Mouse (Mus musculus): Measurements from ENCODE around the gene Irf5. TPM values are rescaled to one million over a fixed set of nuclear protein-coding genes. Genes with fewer than 3 reads are reported as not detected.
A peak's percentile ranks its signal among the peaks of the same experiment; 100 is the strongest.
"Not testable (repeated sequence)": the region's sequence is repeated elsewhere in the genome, so short reads cannot be mapped to it uniquely, and the experiment has no call there.

Gene Irf5
- total RNA-seq, 2 experiments from 2014 or later, result 3.4 to 4.7 TPM

DNA sequence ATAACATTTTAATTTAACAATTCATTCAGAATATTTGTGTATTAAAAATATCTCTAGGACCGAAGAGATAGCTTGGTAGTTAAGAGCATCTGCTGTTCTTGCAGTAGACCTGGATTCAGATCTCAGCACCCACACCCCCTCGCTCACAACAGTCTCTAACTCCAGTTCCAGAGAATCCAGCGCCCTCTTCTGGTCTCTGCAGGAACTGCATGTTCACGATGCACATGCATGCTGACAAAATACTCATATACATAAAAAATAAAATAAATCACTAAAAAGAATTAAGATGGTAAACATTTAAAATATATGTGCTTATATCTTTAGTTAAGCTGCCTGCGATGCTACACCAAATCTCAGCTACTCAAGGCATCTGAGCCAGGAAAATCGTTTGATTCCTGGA is 1.2 kb upstream of the Irf5 start:
- intact Hi-C loops (cut with DNase I), result no loop called here
- DNase-seq, result no peak

DNA sequence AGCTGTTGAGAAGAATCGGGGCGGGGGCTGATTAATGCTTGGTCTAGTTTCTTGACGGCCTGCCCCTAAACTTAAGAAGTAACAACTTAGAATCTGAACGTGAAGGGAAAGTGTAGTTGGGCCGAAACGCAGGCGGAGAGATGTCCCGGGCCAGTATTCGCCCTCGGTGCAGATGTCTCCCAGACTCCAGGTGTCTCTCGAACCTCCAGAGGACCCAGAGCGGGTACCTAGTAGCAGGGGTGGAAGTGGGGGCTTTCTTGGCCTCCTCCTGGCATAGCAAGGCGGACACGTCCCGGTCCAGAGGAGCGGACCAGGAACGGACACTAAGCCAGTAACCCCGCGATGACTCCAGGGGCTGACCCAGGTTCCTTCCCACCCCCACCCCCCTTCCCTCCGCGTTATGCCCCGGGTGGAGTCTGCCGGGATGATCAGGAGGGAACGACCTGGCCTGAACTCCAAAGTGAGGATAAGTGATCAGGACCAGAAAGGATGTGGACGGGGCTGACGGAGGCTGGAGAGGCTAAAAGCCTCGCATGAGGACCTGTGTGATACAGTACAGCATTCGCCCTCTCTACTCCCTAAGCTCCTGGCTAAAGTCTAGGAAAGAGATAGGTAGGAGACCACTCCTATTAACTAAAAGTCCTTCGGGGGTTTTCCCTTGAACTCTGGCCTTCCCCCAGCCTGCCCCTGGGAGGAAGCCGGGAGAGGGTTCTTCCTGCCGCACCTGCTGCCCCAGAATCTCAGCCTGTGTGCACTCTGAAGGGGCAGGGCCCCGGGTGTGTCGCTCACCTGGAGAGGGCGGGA is 1.1 kb downstream of the Irf5 start:
- intact Hi-C loops (cut with DNase I), result no loop called here
- no peak for DNase-seq

DNA sequence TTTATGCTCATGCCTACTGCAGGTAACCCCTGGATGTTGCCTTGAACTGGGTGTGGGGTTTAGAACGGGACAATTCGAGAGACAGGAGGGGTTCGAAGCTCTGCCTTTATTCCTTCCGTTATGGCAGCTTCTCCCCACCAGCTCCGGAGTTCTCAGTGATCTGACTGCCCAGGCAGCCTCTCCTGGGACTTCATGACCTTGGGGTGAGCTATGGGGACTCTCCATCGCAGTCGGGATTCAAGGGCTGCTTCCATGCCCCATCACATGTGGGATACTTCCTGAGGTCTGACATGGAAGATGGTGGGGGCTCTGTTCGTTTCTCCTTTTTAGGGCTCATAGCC is 1.7 kb downstream of the Irf5 start:
- no peak for DNase-seq
- intact Hi-C loops (cut with DNase I), result no loop called here

DNA sequence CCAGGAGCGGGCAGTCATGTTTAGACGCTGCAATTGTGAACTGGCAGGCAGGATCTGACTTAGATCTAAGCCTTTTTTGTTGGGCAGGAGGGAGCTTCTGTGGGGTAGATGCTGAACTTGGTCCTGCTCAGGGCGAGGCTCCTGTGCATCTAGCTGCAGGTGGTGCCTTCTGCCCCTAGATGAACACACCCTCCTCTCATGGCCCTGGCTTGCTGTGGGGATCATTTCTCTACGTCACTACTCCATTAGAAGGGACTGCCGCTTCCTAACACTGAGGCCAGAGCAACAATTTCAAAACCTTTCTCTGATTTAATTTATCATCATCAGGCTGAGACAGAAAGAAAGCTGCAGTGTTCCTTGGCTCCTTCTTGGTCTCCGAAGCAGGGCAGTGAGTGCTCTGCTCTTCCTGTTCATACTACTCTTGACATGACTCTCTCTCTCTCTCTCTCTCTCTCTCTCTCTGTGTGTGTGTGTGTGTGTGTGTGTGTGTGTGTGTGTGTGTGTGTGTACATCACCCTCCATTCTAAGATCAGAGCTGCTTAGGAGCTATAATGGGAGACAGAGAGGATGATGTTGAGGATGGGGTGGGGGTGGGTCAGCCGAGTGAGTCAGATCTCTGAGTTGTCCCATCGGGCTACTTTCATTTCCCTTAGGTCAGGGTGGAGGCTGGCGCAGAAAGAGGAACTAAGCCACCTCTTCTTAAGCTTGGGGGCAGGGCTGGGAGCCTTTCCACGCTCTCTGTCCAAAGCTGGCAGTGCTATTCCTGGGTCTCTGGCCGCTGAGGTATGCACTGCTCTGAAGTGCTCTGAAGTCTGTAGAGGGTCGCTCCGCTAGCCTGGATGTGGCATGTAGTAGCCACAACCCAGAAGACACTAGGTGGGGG is 2.4 kb downstream of the Irf5 start:
- intact Hi-C loops (cut with DNase I), result no loop called here
- DNase-seq, result peak in 1 of 2 experiments; percentile 33

DNA sequence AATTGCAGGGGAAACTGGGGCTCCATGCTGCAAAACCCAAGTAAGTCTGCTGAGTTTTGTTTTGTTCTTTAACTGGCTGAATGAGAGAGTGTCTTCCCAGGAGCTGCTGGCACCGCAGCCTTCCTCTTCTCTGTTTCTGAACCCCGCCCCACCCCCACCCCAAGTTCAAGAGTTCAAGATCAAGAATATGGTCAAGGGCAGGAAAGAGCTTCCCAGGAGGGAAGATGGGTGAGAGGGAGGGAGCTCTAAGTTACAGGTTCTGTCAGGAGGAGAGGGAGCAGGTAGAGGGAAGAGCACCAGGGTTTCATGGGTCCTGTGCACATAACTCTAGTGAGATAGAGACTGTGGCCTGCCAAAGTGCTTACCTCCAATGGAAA is 3.0 kb downstream of the Irf5 start:
- no peak for DNase-seq
- intact Hi-C loops (cut with DNase I), result no loop called here

DNA sequence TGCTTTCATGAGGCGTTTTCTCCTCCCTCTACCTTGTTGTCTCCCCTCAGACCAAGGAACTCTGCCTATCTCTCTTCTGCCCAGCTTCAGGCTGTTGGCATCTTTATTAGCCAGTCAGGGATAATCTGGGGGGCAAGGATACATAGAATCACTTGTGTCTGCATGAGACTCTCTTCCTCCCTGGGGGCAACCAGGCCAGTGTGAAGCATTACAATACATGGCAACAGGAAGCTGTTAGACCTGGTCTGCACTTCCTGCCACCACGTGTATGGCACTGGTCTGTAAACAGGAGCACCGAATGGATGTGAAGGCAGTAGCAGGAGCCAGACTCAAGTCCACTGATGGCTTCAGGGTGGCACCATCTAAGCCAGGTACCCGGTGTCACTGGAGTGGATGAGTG is 3.6 kb downstream of the Irf5 start:
- no peak for DNase-seq
- intact Hi-C loops (cut with DNase I), result no loop called here

DNA sequence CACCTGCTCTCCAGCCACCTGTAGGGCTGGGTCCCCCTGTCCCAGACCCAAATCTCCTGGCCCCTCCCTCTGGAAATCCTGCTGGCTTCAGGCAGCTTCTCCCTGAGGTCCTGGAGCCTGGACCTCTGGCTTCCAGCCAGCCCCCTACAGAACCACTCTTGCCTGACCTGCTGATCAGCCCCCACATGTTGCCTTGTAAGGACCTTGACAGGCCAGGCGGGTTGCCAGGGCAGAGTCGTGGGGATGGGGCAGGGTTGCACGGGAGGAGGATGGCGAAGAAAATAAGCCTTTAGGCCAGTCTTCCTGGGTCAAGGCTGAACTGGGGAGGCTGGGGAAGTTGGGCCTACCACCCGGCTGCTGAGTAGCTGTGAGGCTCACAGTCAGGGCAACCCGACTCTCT is 8.9 kb downstream of the Irf5 start:
- DNase-seq, result peak; percentile 23 to 33
- intact Hi-C loops (cut with DNase I), result no loop called here

DNA sequence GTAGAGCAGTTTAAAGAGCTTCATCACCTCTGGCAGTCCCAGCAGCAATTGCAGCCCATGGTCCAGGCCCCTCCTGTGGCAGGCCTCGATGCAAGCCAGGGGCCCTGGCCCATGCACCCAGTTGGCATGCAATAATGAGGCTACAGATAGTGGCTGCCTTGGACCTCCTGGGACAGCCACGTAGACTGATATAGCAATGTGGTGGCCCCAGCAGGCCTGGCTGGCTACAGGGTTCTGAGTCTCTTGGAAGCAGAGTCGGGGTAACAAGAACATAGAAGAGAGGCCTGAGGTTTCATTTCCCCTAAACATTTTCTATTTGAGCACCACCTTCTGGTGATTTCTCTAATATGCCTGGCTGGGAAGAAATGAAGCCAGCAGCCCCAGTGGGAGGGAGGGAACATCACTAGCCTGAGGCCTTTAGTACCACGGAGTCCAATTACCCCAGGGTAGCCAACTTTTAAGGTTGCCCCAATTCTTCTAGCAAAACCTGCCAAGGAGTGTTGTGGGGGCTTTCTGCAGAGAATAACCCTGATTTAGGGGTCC is 10.3 kb downstream of the Irf5 start:
- intact Hi-C loops (cut with DNase I), result no loop called here
- DNase-seq, result peak; percentile 48 to 51

DNA sequence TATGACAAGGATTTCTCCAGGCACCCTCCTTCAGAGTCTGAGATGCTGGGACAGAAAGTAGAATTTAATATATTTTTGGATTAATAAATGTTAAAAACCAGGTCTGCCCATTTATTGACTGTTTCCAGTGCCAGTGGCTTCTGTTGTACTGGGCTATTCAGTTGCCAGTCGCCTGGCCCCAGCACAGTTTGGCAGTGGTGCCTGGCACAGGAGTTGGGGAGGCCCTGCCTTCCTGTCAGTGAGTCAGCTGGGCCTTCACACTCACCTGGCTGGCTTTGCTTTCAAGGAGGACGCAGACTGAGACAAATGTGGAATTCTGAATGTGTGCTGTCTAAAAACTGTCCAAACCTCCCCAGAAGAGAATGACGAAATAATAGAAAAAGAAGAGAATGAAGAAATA is 10.8 kb downstream of the Irf5 start:
- intact Hi-C loops (cut with DNase I), result no loop called here
- DNase-seq, result no peak

DNA sequence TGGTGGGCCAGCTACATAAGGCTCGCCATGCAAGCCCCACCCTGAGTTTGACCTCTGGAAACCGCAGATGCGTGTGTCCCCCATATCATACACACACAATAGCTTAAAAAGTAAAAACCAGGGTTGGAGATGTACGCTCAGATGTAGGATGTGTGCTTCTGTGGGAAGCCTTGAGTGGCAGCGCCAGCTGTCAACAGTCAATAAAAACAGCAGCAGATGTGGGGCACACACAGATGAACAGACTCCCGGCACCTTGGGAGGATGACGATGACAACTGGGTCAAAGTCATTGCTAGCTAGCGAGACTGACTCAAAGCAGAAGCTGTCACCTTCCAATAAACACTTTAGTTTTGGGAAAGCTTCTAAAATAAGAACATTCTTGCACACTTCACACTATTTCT is 13.1 kb downstream of the Irf5 start:
- DNase-seq, result no peak
- intact Hi-C loops (cut with DNase I), result no loop called here

DNA sequence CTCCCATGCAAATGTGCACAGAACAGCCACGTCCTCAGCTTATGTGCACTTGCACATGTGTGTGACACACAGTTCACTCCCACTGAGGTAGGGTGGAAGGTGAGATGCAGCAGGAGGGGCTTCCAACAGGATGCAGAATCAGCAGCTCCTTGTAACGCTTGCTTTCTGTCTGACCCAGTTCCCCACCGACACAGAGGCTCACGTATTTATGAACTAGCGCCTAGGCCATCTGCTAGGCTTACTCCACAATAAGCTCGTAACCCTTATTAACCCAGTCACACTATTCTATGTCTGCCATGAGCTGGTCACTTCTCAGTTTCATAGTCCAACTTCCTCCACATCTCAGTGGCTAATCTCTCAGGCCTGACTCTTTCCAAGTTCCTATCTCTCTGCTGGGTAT is 13.8 kb downstream of the Irf5 start:
- intact Hi-C loops (cut with DNase I), result no loop called here
- no peak for DNase-seq

DNA sequence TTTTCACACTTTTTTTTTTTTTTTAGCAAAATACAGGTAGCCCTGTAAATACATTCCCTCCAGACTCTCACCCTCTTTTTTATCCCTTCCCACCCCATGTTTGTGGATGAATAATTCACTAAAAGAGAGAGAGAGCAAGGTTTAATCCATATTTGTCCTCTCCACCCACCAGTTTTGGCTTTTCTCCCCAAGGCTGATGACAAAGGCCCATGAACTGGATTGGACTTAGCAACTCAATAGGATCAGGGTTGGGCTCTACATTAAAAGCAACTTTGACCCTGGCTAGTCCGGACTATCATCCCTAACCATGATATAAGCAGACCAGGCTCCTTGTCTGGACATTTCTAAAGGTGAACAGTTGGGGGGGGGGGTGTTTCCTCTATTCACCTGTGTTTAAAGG is 14.5 kb downstream of the Irf5 start:
- intact Hi-C loops (cut with DNase I), result no loop called here
- no peak for DNase-seq

DNA sequence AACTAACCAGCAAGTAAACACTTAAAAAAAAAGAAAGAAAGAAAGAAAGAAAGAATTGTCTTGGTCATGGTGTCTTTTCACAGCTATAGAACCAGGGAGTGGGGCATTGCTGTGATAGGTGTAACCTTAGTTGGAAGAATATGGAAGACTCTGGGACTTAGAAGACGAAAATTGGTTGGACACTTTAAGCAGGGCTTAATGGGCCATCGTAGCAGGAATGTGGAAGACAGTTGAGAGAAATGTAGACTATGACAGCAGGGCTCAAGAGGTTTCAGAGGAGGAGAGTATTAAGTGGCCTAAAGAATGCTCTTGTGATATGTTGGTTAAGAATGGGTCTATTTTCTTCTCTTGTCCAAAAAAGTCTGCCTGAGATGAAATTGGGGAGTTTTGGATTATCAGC is 19.2 kb downstream of the Irf5 start:
- intact Hi-C loops (cut with DNase I), result no loop called here
- no peak for DNase-seq

DNA sequence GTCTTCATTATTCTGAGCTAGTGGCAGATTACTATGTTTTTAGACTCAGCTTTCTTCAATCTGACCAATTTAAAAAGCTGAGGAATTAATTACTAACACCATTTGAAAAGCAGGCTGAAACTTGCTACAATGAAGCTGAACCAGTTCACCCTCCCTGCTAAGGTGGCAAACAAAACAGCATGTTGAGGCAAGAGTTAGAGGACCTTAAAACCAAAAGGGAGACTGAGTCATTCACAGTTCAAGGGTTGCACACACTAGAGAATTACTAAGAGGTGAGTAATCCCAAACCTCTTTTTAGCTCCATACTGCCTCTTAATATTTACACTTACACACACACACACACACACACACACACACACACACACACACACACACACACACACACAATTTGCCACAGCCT is 21.2 kb downstream of the Irf5 start:
- no peak for DNase-seq
- intact Hi-C loops (cut with DNase I), result no loop called here

DNA sequence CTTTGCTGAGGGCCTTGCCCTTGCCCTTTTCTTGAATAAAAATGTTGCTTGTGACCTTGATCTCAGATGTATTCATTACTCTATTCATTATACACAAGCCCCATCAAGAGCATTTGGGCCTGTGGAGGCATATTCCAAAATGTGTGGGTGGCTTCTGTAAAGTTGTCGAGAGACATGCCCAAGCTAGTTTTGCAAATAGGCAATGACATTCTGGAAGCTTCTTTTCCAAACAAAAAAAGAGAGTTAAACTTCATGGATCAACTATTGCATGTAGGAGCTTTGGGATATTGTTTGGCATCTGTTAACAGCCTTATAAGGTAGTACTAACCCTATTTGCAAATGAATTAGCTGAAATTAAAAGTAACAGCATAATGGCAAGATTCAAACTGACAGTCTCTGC is 21.7 kb downstream of the Irf5 start:
- DNase-seq, result no peak
- intact Hi-C loops (cut with DNase I), result no loop called here

DNA sequence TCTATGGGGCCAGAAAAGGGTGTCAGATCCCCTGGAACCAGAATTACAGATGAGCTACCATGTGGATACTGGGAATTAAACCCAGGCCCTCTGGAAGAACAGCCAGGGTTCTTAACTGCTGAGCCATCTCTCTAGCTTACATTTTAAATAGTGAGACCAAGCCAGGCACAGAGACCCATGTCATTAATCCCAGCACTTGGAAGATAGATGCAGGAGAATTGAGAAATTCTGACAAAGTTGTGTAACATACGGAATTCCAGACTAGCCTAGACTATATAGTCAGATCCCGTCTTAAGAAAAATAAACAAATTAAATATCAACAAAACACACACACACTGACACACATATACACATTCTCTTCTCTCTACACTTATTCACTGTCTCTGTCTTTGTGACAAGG is 26.1 kb downstream of the Irf5 start:
- no peak for DNase-seq
- intact Hi-C loops (cut with DNase I), result no loop called here

DNA sequence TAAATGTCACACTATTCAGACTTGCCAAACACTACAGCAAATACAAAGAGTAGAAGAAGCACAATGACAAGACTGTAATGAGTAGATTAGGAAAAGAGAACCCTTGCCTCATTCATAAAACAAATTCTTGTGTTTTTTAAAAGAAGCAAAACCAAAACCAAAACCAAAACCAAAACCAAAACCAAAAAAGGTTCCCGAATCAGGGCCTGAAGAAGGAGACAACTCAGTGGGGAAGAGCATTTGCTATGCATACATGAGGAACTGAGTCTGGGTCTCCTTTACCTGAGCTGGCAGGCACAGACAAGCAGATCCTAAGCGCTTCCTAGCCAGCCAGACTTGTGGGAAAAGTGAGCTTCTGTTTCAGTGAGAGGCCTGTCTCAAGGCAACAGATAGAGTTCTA is 30.7 kb downstream of the Irf5 start:
- intact Hi-C loops (cut with DNase I), result no loop called here
- DNase-seq, result no peak

DNA sequence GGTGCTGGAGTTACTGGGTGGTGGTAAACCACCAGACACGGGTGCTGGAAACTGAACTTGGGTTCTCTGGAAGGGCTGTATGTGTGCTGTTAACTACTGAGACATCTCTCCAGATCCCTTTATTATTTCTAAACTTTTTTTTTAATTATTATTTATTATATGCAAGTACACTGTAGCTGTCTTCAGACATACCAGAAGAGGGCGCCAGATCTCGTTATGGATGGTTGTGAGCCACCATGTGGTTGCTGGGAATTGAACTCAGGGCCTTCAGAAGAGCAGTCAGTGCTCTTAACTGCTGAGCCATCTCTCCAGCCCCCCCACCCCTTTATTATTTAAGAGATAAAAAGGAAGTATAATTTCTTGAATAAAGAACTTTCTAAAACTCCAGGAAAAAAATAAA is 50.0 kb downstream of the Irf5 start:
- not testable (repeated sequence) for DNase-seq
- intact Hi-C loops (cut with DNase I), result loop anchor here (5.0 kb wide), 1 partner anchor 76 kb away; no protein-coding TSS in a partner anchor

DNA sequence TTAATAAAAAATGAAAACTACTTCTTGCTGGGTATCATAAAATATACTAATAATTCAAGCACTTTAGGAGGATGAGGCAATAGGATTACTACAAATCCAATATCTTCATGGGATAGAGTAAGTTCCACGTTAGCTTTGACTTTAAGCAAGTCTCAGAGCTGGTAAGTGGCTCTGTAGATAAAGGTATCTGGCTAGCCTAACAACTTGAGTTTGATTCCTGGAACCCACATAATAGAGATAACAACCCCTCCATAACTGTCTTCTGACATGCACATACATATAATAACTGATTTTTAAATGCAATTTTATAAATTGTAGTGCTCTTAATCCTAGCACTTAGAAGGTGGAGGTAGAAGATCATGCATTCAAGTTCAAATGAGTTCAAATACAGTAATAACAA is 54.3 kb downstream of the Irf5 start:
- intact Hi-C loops (cut with DNase I), result no loop called here
- no peak for DNase-seq

DNA sequence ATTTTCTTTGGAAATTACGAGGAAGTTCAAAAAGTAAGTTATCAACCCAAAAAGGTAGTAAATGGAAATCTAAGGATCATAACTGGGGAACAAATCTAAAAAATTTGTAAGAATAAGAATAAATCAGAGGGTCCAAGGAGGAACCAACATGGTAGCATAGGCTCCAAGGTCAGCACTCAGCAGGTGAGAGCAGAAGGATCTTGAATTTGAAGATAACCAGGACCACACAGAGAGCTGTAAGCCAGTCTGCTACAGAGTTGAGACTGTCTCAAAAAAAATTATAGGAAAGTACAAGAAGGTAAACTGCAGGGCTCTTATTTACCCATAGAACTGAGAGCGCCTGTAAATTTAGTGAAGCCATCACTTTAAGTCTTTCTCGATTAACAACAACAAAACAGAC is 54.8 kb downstream of the Irf5 start:
- DNase-seq, result no peak

More for the DNA sequence above, 54.8 kb downstream of the Irf5 start:
- intact Hi-C loops (cut with DNase I), result no loop called here

Measured in heart, postnatal 10 days (tissue).